Mouse (Mus musculus): ENCODE measurements around the gene Rnf151.

DNA sequence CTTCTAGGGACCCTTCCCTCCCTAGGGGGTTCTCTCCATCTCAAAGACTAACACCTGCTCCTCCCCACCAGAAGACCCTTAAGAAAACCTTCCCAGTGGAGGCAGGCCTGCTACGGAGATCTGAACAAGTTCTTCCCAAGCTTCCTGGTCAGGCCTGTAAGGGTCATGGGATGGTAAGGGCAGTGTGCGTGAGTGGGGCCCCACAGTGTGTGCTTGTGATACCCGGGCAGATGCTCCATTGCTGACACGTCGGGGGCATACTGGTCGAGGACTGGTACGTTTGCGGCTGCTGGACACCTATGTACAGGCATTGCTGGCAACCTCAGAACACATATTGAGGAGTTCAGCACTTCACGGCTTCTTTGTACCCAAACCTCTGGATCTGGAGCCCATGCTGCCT, 19.1 kb downstream of the Rnf151 start:
- TF ChIP-seq GATA1 (IDR thresholded peaks at IDR 0.05; ENCODE audit: borderline replicate concordance, low read length) (no peak), FLI1 (IDR thresholded peaks at IDR 0.05; ENCODE audit: low read length) (no peak)

Data from megakaryocyte, embryonic 14.5 days (primary cell).